Mouse (Mus musculus) adrenal gland, adult 8-10 months (tissue): ENCODE measurements around the gene AI413582. TPM values are rescaled to one million over a fixed set of nuclear protein-coding genes. Genes with fewer than 3 reads are reported as not detected.
A peak's percentile ranks its signal among the peaks of the same experiment; 100 is the strongest.

Source experiments
- DNase-seq: peaks from one replicate; pipeline ENCODE4 v3.0.0; 2022
- total RNA-seq, 4 experiments: library from RNA; stranded (reverse); gene quantifications; 2 replicates each; pipeline ENCODE4 v1.2.4; 2022

The AI413582 gene
- 10 to 100 TPM; 22.9 to 29.4 (median 23.4) TPM for total RNA-seq

- DNase-seq: peak; percentile 92
These were observed at the start of gene AI413582 for GRCm38 (mm10) chr17:27565163-27565941. Gene AI413582 (minus strand): TSS chr17:27565756.

DNA sequence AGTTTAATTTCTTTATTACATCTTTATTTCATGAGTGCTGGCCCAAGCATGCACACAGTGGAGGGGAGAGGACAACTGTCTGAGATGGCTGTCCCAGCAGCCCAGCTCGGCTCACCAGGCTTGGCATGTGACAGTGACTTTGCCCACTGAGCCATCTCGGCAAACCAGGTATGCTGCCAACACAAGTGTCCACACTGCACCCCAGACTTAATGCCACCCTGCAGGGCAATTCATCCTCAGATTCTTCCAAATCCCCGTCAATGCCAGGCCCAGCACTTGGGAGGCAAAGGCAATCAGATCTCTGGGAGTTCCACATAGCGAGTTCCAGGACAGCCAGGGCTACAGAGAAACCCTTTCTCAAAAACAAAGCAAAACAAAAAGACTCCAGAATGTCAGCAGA, 47.5 kb upstream of the AI413582 start:
- no peak for DNase-seq

GRCm38 (mm10) chr17:27611994-27612393, 46.4 kb upstream of the AI413582 start:
- DNase-seq: no peak

DNA sequence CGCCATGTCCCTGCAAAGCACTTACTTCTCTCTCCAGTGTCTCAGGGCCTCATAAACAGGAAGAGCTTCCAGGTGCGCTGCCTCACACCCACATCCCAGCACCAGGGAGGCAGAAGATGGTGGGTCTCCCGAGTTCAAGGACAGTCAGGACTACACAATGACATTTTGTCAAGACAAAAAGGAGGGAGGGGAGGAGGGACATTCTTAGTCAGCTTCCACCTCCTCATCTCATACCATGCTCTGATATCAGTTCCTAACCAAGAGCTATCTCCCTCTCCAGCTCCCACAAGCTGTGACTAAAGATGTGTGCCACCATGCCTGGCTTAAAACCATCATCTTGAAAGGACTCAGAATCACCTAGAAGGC, 45.9 kb upstream of the AI413582 start:
- no peak for DNase-seq

DNA sequence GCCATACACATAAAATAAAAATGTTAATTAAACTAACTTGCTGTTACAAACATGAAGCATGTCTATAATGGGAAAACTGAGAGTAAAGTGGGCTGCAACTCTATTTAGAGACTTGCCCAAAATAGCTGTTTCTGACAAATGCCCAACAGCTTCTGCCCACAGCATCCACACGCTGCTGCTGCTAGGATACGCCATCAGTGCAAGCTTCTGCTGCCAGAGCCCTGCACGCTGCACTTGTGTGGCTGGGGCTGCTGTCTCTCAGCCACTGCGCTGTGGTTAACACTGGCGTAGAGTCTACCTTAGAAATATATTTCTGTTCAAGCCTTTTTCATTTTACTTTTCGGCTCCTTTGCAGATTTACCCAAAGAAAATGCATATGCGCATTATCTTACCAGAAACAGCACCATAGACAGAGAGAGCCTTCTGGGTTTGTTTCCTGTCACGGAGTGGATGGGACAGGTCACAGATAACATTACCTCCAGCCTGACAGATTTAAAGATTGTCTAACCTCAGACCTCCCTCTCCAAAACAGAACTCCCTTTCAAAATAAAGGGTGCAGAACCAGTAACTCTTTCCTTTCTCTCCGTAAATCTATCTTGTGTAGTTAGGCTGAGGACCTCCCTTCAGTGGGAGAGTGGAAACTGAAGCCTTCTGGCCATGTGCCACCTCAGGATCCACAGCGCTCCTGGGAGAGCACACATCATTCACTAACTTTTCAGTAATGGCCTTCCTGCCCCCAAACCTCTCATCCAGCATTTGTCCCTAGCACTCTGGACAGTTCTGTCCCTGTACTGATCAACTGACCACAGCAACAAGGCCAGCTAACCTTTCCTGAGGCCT, 45.3 kb upstream of the AI413582 start:
- DNase-seq: no peak

DNA sequence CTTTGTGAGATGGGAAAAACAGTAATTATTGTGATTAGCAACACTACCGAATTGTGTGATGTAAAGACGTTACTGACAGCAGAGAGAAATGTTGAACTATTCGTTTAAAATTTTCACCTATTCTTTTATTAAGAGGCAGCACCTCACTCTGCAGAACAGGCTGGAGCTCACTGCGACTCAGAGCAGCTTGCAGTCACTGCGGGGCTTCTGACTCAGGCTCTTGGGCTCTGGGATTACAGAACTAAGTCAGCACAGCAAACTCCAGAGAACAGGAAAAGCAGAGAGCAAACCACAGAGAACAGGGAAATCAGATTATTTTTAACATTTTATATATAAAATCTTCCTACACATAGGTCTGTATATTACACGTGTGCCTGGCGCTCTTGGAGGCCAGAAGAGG, 44.0 kb upstream of the AI413582 start:
- DNase-seq: no peak

DNA sequence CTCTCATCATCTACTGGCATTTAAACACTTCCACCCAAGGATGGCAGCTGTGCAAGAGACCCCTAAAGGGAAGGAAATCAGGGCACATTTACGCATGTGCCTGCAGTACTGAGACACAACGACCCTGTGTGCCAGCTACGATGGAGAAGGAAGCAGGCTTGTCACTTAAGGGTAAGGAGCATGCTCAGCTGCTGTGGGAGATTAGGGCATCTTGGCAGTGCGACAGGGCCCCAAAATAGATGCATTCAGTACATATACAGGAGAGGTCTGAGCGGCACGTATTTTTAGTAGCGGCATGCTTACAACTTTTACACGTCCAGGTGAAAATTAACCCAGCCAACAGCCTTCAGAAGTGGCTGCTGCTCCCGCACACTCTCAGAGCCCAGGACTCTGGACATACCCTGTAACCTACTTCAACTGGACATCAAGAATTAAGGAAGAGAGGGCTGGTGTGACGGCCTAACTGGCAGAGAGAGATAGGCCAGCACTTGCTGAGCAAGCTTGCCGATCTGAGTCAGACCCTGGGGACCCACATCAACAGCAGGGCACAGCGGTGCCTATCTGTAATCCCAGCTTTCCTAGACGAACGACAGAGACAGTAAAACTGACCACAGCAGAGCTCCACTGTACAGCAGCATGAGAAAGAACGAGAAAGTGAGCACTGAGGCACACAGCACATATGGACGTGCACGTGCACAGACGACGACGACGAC, 38.1 kb upstream of the AI413582 start:
- DNase-seq: no peak

DNA sequence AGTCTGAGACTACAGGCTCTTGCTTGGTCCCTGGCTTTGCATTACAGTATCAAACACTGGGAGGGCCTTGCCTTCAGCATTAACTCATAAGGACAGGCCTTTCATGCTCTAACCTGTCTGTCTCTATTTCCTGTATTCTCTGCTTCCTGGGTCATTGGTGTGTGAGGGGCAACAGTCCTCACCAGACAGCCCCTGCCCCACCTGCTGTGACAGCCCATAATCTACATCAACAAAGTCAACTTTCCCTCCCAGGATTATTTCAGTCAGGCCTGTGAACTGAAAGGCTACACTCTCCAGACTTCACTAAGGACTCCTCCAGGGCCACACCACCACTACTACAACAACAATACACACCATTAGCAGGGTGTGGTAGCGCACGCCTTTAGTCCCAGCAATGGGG, 37.5 kb upstream of the AI413582 start:
- DNase-seq: no peak

GRCm38 (mm10) chr17:27600869-27601268, 35.3 kb upstream of the AI413582 start:
- no peak for DNase-seq

DNA sequence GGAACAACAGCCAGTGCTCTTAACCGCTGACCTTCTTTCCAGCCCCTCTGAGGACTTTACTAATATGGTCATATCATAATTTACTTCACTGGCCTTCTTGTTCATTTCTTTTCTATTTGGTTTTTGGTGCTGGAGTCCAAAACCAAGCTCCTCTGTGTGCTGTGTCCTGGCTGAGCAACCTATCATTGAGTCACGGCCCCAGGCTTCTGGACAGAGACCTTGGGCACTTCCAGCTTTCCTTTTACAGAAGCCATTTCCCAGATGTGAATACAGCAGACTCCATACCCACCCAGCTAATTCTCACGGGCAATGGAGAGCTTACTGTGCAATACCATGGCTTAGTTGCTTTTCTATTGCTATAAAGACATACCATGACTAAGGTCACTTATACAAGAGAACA, 34.7 kb upstream of the AI413582 start:
- no peak for DNase-seq

DNA sequence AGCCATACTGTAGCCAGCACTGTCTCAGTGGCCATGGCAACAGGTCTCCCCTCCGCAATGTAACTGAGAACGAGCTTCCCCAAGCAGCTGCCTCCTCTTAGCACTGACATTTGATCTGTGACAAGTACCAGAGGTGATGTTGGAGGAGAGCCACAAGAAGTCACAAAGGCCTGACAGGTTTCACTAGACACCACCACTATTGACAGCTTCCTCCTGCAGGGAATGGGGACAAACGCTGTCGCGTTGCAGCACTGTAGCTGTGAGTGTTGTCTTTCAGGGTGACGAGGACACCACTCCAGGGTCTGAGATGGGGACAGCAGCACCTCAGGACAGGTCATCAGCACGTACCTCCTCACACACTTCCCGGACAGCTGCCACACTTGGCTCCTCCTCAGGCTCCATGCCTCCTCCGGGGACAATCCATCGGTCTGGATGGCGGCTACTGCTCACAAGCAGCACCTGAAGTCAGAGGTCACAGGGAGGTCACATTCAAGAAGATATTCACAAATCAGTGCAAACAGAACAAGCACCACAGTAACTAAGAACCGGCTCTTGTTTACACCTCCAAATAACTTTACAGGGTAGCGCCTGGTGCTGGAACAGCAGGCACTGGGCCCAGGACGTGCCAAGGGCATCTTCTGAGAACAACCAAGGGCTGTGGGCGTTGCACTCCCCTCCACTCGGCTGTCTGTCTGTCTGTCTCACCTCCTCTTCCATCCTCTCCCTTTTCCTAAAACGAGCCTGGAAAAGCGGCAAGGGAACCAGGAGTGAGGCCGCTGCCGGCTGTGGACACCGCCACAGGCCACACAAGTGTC, 31.0 kb upstream of the AI413582 start:
- no peak for DNase-seq

DNA sequence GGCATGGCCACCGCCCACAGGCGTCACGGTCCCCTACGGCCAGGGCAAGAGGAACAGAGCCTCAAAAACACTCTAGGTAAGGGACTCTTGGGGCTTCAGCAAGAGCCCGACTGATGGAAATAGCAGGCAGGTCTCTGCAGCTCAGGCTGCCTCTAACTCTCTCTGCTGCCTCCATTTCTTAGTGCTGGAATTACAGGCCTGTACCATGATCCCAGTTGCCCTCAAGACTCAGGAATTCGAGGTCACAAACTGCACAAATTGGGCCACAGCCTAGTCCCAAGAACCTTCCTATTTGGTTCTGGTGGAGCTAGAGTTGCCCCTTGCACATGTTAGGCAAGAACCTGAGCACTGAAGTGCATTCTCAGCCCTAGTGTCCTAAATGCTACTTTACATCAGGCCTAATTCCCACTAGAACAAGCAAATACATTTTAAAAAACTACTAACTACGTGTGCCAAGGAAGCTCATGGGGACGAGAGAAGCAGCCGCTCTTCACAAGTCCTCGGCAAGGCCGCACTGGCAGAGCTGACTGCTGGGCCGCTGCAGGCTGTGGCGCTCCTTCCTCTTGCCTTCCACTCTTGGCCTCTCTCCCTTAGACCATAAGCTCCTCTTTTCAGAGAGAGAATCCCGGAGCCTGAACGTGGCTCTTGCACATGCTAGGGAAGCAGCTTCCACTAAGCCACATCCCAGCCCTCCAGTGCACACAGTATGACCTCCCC, 30.3 kb upstream of the AI413582 start:
- no peak for DNase-seq

DNA sequence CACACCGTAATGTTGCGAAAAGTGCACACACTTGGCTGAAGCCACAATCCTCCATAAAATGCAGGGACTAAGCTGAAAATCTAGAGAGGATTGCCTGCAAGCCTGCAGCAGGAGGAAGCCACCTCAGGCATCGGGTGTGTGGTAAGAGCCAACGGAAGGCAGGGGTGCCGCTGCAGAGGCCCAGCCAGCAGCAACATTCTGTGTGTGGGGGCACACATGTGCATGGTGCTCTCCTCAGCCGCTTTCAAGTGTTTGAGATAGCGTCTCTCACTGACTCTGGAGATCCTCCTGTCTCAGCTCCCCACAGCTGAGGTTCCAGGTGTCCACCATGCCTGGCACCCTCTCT, 27.0 kb upstream of the AI413582 start:
- no peak for DNase-seq

DNA sequence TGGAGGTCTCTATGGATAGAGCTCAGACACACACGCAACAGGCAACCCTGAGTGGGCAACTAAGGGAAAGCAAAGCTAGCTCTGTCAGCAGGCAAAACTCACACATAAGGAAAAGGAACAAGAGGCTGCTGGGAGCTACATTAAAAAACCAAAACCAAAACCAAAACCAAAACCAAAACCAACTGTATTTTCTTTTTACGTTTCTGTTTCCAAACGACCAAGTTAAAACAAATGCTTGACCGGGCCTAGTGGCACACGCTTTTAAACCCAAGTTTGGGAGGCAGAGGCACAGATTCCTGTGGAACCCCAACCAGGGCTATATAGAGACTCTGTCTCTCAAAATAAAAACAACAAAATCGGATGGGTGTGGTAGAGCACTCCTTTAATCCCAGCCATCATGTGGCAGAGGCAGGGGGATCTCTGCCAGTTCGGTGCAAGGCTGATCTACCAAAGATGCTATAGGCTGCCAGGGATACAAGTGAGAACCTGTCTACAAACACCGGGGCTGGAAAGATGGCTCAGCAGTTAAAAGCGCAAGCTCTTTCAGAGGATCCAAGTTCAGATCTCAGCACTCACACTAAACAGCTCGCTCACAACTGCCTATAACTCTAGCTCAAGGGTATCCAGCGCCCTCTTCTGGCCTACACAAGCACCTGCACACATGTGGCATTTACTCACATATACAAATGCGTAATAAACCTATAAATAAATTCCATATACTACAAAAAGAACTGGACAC, 26.4 kb upstream of the AI413582 start:
- no peak for DNase-seq

- DNase-seq: no peak
These were observed 22.7 kb upstream of the AI413582 start for GRCm38 (mm10) chr17:27588231-27588630.

DNA sequence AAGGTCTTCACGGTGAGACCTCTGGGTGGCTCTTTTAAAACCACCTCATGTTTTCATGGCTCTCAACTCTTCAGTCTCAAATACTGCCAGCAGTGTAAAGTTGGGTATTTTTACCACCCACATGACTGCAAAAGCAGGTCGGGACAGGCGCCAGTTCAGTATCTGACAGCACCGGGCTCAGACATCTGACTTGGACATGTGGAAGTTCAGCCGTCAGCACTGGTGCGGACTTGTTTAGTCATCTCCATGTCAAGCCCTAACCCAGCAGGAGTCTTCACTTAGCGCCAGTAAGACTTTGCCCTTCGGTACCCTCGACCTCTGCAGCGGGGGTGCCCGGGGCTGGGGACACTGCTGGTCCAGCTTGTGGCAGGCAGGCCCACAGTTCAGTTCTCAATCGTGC, 21.7 kb upstream of the AI413582 start:
- DNase-seq: no peak

- no peak for DNase-seq
These were observed 21.1 kb upstream of the AI413582 start for GRCm38 (mm10) chr17:27586661-27587060.

- no peak for DNase-seq
These were observed 17.8 kb upstream of the AI413582 start for GRCm38 (mm10) chr17:27583185-27583894.

- DNase-seq: no peak
These were observed 15.0 kb upstream of the AI413582 start for GRCm38 (mm10) chr17:27580392-27581068.

DNA sequence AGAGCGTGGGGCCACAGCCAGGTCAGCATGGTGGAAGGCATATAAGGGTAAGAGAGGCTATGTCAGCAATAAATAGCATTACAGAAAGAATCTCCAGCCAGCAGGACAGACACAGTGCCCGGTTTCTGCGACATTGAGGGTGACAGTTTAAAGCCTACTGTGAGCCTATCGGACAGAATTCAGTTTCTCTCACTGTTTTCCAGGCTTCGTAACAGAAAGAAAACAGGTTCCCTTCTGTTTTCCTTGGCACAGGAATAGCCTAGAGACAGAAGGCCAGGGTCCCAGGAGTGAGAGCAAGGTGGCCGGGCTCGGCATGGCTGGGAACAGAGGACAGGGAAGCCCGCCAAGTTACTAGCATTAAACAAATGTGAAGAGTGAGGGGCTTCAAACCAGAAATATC, 14.3 kb upstream of the AI413582 start:
- DNase-seq: no peak
